Mouse (Mus musculus) adrenal gland, postnatal 4 days (tissue): ENCODE measurements at regions not wholly inside any gene's neighbourhood (a gene's known extent, or its start where the extent isn't known, plus 50 kb on each side); places are given as distances from the start of the nearest gene placed in this dataset.
"Not testable (repeated sequence)": the region's sequence is repeated elsewhere in the genome, so short reads cannot be mapped to it uniquely, and the experiment has no call there.

Experiments
- DNase-seq, 2 experiments: peaks; one replicate each; pipeline ENCODE4 v3.0.0; 2021 to 2022; ENCODE audit warnings: low spot score in 2 of 2, mixed read lengths in 2 of 2

- DNase-seq: no peak
Observed at GRCm38 (mm10) chr14:58390741-58391140, 320.4 kb downstream of the Fgf9 start.

GRCm38 (mm10) chr14:58387348-58388000, 317.1 kb downstream of the Fgf9 start:
- no peak for DNase-seq

- DNase-seq: no peak
Observed at GRCm38 (mm10) chr14:58375056-58375455, 304.7 kb downstream of the Fgf9 start.

GRCm38 (mm10) chr14:58356824-58357223, 286.5 kb downstream of the Fgf9 start:
- no peak for DNase-seq

- no peak for DNase-seq
Observed at GRCm38 (mm10) chr14:58352986-58353385, 282.6 kb downstream of the Fgf9 start.

- no peak for DNase-seq
Observed at GRCm38 (mm10) chr14:58336148-58336547, 265.8 kb downstream of the Fgf9 start.

GRCm38 (mm10) chr14:58323164-58323563, 252.8 kb downstream of the Fgf9 start:
- DNase-seq: no peak

GRCm38 (mm10) chr14:58322461-58322860, 252.1 kb downstream of the Fgf9 start:
- no peak for DNase-seq

- DNase-seq: no peak
Observed at GRCm38 (mm10) chr14:58321875-58322274, 251.5 kb downstream of the Fgf9 start.

GRCm38 (mm10) chr14:58321234-58321633, 250.9 kb downstream of the Fgf9 start:
- no peak for DNase-seq

GRCm38 (mm10) chr14:58317640-58318039, 247.3 kb downstream of the Fgf9 start:
- no peak for DNase-seq

GRCm38 (mm10) chr14:58317231-58317630, 246.9 kb downstream of the Fgf9 start:
- DNase-seq: no peak

- DNase-seq: no peak
Observed at GRCm38 (mm10) chr14:58307695-58308094, 237.3 kb downstream of the Fgf9 start.

GRCm38 (mm10) chr14:58306832-58307521, 236.6 kb downstream of the Fgf9 start:
- DNase-seq: no peak

GRCm38 (mm10) chr14:58300411-58300887, 230.1 kb downstream of the Fgf9 start:
- no peak for DNase-seq

- no peak for DNase-seq
Observed at GRCm38 (mm10) chr14:58286007-58286525, 215.7 kb downstream of the Fgf9 start.

- DNase-seq: no peak
Observed at GRCm38 (mm10) chr14:58282708-58283290, 212.5 kb downstream of the Fgf9 start.

GRCm38 (mm10) chr14:58282264-58282663, 211.9 kb downstream of the Fgf9 start:
- DNase-seq: no peak

- DNase-seq: not testable (repeated sequence)
Observed at GRCm38 (mm10) chr14:58274440-58274839, 204.1 kb downstream of the Fgf9 start.

GRCm38 (mm10) chr14:58273693-58274419, 203.5 kb downstream of the Fgf9 start:
- DNase-seq: no peak

GRCm38 (mm10) chr14:58265373-58265772, 195.0 kb downstream of the Fgf9 start:
- no peak for DNase-seq
